Mouse (Mus musculus) subcutaneous adipose tissue, adult 2 months (tissue): ENCODE results near the gene Gm436. TPM values are rescaled to one million over a fixed set of nuclear protein-coding genes. Genes with fewer than 3 reads are reported as not detected.

Experiments used
- polyA plus RNA-seq: library from polyadenylated mRNA; depleted of rRNA; stranded (reverse); fragments of >200 nt; gene quantifications from 2 replicates; pipeline ENCODE4 v1.2.3, GENCODE M21; 2012; ENCODE audit warnings: low replicate concordance; rRNA removed

The Gm436 gene
- not detected in 2 replicates for polyA plus RNA-seq

DNA sequence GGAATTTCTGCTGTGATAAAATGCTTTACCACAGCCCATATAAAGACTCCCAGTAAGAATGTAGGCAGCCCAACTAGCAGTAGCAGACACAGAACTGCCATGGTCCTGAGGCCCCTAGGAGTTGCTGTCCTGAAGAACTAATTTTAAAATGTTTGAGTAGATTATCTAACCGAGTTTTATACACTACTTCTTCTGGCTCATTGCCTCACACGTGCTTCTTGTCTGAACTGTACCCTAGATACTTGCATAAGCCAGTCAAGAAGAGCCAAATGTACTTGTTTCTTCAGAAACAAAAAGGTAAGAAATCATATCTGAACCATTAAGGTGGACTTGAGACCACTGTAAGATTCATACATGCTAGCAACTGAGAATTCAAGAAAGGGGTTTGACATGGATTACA lies at the start of gene Gm436:
Gm436 (minus strand) TSS at position 101 of the 400 bp plus-strand sequence.

DNA sequence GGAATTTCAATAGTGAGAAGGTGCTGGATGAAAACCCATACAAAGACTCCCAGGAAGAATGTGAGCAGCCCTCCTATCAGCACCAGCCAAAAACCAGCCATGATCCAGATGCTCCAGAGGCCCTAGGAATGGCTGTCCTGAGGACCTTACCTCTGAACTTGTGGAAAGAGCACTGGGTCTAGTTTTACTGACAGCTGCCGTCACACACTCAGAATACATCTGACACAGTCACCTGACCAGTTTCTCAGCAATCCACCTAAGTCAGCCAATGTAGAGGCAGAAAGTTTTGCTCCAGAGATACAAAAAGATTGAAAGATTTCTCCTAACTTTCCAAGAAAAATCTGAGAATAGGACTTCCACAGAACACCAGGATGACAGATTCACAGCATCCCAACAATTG lies 35.1 kb upstream of the Gm436 start, which contains the start of gene Gm13178:
Gm13178 (minus strand) TSS at position 101 of the 400 bp plus-strand sequence.

Other genes with a start within 250 kb of the Gm436 start
- not detected in 2 replicates for gene 1700012P22Rik, start 247.6 kb downstream of the Gm436 start, polyA plus RNA-seq
- gene Gm9944, start 233.1 kb downstream of the Gm436 start, polyA plus RNA-seq: not detected in 2 replicates
- gene Aadacl3, start 222.6 kb downstream of the Gm436 start, polyA plus RNA-seq: not detected in 2 replicates
- gene 9430007A20Rik, start 166.5 kb downstream of the Gm436 start, polyA plus RNA-seq: not detected in 2 replicates
- not detected in 2 replicates for gene Gm13124, start 121.2 kb downstream of the Gm436 start, polyA plus RNA-seq
- gene Aadacl4, start 72.7 kb downstream of the Gm436 start, polyA plus RNA-seq: not detected in 2 replicates
- gene Gm13178, start 35.0 kb upstream of the Gm436 start, polyA plus RNA-seq: not detected in 2 replicates
- not detected in 2 replicates for gene Gm438, start 100.2 kb upstream of the Gm436 start, polyA plus RNA-seq
- gene Dhrs3, start 206.5 kb upstream of the Gm436 start, polyA plus RNA-seq: 163 and 391 TPM in 2 replicates